Mouse (Mus musculus) adrenal gland, postnatal 36 days (tissue): ENCODE measurements around the gene Itpka. TPM values are rescaled to one million over a fixed set of nuclear protein-coding genes. Genes with fewer than 3 reads are reported as not detected.
"Not testable (repeated sequence)": the region's sequence is repeated elsewhere in the genome, so short reads cannot be mapped to it uniquely, and the experiment has no call there.

Experiments
- DNase-seq, 2 experiments: peaks; one replicate each; pipeline ENCODE4 v3.0.0; 2021; ENCODE audit warnings: mixed read lengths in 1 of 2
- long read RNA-seq, 2 experiments: library from polyadenylated mRNA; stranded (forward); transcript quantifications; one replicate each; pipeline ENCODE4 v2.0.0; 2021; ENCODE audit warnings: borderline sequencing depth in 2 of 2
- total RNA-seq, 2 experiments: library from RNA; stranded (reverse); gene quantifications; 2 replicates each; pipeline ENCODE4 v1.2.3; 2021

Gene Itpka
- total RNA-seq = 1 to 10 TPM; 3.0 to 3.2 TPM
- long read RNA-seq, experiment 1, partial matches to known transcripts = 0 of 3 reads
- long read RNA-seq, experiment 1, other reads (novel, unspliced or antisense) = 0 of 3 reads
- long read RNA-seq, experiment 2, partial matches to known transcripts = 0 of 4 reads
- long read RNA-seq, experiment 2, other reads (novel, unspliced or antisense) = 0 of 4 reads

- DNase-seq = peak; percentile 63 to 82
These were observed at the start of gene Itpka for GRCm38 (mm10) chr2:119741581-119742411. Gene Itpka (plus strand): TSS chr2:119742337.

GRCm38 (mm10) chr2:119694826-119695225 is 47.3 kb upstream of the Itpka start:
- no peak for DNase-seq

- DNase-seq = no peak
These were observed 46.0 kb upstream of the Itpka start for GRCm38 (mm10) chr2:119696111-119696510.

GRCm38 (mm10) chr2:119698472-119698871 is 43.7 kb upstream of the Itpka start:
- DNase-seq = no peak

GRCm38 (mm10) chr2:119699962-119700361 is 42.2 kb upstream of the Itpka start:
- no peak for DNase-seq

- no peak for DNase-seq
These were observed 39.0 kb upstream of the Itpka start for GRCm38 (mm10) chr2:119703171-119703570.

- no peak for DNase-seq
These were observed 34.5 kb upstream of the Itpka start for GRCm38 (mm10) chr2:119707676-119708075.

GRCm38 (mm10) chr2:119710011-119710410 is 32.1 kb upstream of the Itpka start:
- no peak for DNase-seq

- DNase-seq = not testable (repeated sequence)
These were observed 26.3 kb upstream of the Itpka start for GRCm38 (mm10) chr2:119715868-119716267.

GRCm38 (mm10) chr2:119721070-119721469 is 21.1 kb upstream of the Itpka start:
- no peak for DNase-seq

- no peak for DNase-seq
These were observed 14.2 kb upstream of the Itpka start for GRCm38 (mm10) chr2:119727762-119728416.

- no peak for DNase-seq
These were observed 11.4 kb upstream of the Itpka start for GRCm38 (mm10) chr2:119730735-119731134.

GRCm38 (mm10) chr2:119737124-119737523 is 5.0 kb upstream of the Itpka start:
- no peak for DNase-seq

- no peak for DNase-seq
These were observed 1.6 kb upstream of the Itpka start for GRCm38 (mm10) chr2:119740567-119740966.

- DNase-seq = peak; percentile 52 to 71
These were observed 481 bp downstream of the Itpka start for GRCm38 (mm10) chr2:119742461-119743175.

GRCm38 (mm10) chr2:119743176-119743807 is 1.2 kb downstream of the Itpka start:
- peak in 1 of 2 experiments; percentile 16 for DNase-seq

GRCm38 (mm10) chr2:119743808-119744162 is 1.6 kb downstream of the Itpka start:
- DNase-seq = no peak

- peak in 1 of 2 experiments; percentile 33 for DNase-seq
These were observed 2.3 kb downstream of the Itpka start for GRCm38 (mm10) chr2:119744163-119745111.

- DNase-seq = peak in 1 of 2 experiments; percentile 45
These were observed 3.1 kb downstream of the Itpka start for GRCm38 (mm10) chr2:119745281-119745680.

- DNase-seq = no peak
These were observed 5.4 kb downstream of the Itpka start for GRCm38 (mm10) chr2:119747554-119747953.

- no peak for DNase-seq
These were observed 7.1 kb downstream of the Itpka start for GRCm38 (mm10) chr2:119749260-119749659.
